Mouse (Mus musculus) spleen, adult 2 months (tissue): ENCODE results near the gene Snx3. TPM values are rescaled to one million over a fixed set of nuclear protein-coding genes. Genes with fewer than 3 reads are reported as not detected.

ENCODE experiments used
- DNase-seq, 2 experiments: peaks; one replicate each; pipeline versions ENCODE4 v3.0.0 to v3.0.0-alpha.2; 2012 to 2021; ENCODE audit warnings: low spot score in 2 of 2, low read depth in 1 of 2
- H3K27ac ChIP-seq: fragments of 200-500 bp; 2 replicates; pipeline ENCODE4 v1.5.1; 2012; ENCODE audit warnings: low read length, inconsistent platforms; ENCODE audit not compliant: insufficient read depth
- H3K27me3 ChIP-seq: fragments of 200-500 bp; 2 replicates; pipeline ENCODE4 v1.6.1; 2012; ENCODE audit warnings: mild to moderate bottlenecking, moderate library complexity, low read length, inconsistent platforms; ENCODE audit not compliant: control insufficient read depth, insufficient read depth
- H3K36me3 ChIP-seq: fragments of 200-500 bp; 2 replicates; pipeline ENCODE4 v1.6.1; 2012; ENCODE audit warnings: mild to moderate bottlenecking, low read length, inconsistent platforms; ENCODE audit not compliant: control insufficient read depth, insufficient read depth
- H3K4me1 ChIP-seq: fragments of 200-500 bp; 2 replicates; pipeline ENCODE4 v1.6.1; 2011; ENCODE audit warnings: inconsistent platforms; ENCODE audit not compliant: control insufficient read depth, insufficient read depth, insufficient read length
- H3K4me3 ChIP-seq: fragments of 200-500 bp; 2 replicates; pipeline ENCODE4 v1.5.1; 2011; ENCODE audit warnings: mild to moderate bottlenecking, inconsistent platforms; ENCODE audit not compliant: insufficient read depth, insufficient read length; ENCODE audit errors: extremely low read depth
- CTCF ChIP-seq: fragments of 200-500 bp; IDR thresholded peaks from 2 replicates; pipeline ENCODE4 v1.5.1; 2011; ENCODE audit warnings: mild to moderate bottlenecking, inconsistent platforms; ENCODE audit not compliant: insufficient read depth, insufficient read length, insufficient replicate concordance; ENCODE audit errors: extremely low read depth
- POLR2A ChIP-seq: fragments of 200-500 bp; IDR thresholded peaks from 2 replicates; pipeline ENCODE4 v1.6.1; 2011; ENCODE audit warnings: low read depth, low read length, inconsistent platforms
- WGBS: fragments of 180-500 bp; shearing (Covaris S2); methylation state at CpG from one replicate; pipeline ENCODE4 v1.1.7; 2018; 5-methylcytosine and 5-hydroxymethylcytosine counted together
- polyA plus RNA-seq: library from polyadenylated mRNA; depleted of rRNA; stranded (reverse); fragments of >200 nt; gene quantifications from 2 replicates; pipeline ENCODE4 v1.2.3, GENCODE M21; 2012

The Snx3 gene
- polyA plus RNA-seq, 1 experiment = 152 TPM

DNA sequence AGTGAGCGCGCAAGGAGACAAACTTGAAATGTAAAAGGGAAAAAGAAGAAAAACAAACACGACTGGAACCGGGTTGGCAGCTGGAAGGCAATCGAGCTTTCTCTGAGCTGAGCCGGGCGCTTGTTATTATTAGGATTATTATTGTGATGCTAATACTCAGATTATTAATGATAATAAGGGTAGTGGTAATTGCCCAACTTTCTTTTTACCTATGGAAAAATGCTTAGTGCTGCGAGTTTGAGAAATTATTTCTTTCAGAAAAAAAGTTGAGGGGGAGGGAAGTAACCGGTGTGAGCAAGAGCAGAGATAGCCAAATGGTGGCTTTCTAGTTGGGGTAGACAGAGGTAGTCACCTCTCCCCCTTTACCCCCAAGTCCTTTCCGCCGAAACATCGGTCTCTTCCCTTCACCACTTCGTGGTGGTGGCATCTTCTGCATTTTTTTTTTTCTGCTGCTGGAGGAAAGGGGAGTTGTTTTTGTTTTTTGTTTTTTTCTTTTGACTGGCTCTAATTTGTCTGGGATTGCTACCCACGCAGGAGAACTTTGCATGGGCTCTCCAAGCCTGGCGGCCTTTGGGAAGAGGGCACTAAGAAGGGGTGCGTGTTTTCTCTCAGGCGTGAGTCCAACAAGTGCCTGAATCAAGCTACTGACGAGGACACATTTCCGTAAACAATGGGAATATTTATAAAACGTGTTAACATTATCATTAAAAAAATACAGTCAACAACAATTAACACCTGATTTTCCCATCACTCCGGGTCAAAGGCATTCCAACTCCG, 77.1 kb downstream of the Snx3 start:
- Histone ChIP-seq H3K27ac (no peak overlapping the region), H3K36me3 (no peaks in the 10 kb centered on the region), H3K4me3 (no peak overlapping the region), H3K4me1 (peaks cover 4% of the 10 kb centered on the region), H3K27me3 (peaks cover 36% of the 10 kb centered on the region)
- DNase-seq = no peak
- 7% methylated on average over 22 of the region's 22 CpGs for WGBS
- TF ChIP-seq CTCF = no peak
- no peak for TF ChIP-seq POLR2A

DNA sequence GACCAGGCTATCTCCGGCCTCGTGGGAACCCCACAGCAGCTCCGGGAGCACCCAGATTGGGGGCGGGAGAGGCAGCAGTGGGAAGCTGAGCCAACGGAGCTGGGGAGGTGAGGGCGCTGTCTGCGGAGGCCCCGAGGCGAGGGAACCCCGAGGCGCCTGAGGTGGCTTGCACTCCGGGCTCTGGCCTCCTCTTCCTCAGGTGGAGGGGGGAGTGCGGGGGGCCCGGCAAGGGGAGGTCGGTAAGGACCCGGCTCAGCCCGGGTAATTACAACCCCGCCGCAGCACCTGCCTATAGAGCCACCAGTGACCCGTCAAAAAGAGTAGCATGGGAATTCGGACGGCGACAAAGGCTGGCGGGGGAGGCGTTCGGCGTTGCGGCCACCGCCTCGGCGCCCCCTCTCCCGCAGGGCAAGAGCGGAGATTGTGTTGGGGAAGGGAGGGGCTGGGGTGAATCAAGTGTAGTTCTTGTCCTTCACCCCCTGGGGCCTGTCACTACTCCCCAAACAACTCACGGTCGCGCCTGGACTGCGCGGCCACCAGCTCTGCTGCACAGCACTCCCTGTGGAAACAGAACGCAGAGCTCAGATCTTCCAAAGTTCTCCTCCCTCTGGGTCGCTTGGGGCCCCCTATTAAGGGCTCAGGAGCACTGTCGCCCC, 77.8 kb downstream of the Snx3 start:
- Histone ChIP-seq H3K4me1 (peaks cover 4% of the 10 kb centered on the region), H3K27me3 (peaks cover 40% of the 10 kb centered on the region), H3K4me3 (no peak overlapping the region), H3K27ac (no peak overlapping the region), H3K36me3 (no peaks in the 10 kb centered on the region)
- no peak for TF ChIP-seq POLR2A
- no peak for TF ChIP-seq CTCF
- no peak for DNase-seq
- WGBS = 3% methylated on average over 41 of the region's 41 CpGs

DNA sequence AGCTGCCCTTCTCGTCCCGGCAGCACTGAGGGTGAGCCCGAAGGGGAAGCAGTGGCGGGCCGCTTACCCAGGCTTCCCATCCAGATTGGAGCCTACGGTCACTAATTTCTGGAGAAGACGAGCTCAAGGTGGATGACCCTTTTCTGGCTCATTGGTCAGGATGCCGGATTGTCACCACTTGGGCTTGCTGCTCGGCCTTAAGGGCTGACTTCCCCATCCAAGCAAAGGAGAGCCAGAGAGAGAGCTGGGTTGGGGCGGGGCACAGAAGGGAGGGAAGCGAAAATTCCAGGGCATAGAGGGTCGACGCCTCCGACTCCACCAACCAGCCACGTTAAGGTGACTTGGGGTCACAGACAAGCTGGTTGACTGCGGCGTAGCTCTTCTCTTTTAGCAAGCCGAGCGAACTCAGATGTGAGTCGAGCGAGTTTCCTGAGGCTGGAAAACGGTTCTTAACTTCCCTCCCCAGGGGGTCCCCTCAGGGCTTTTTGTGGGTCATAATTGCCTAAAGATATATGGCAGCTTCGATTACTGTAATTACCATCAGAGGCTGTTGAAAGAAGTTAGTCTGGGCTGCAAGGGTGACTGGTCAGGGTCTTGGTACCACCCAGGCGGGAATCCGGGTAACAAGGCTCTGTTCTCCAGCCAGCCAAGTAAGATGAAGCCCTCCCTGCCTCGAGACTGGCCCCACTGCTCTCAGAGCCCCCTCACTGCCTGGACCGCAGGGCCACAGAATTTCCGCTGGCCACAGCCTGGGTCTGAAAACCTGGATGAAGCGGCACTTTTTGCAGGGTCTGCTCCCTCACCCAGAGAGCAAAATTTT, 78.5 kb downstream of the Snx3 start:
- Histone ChIP-seq H3K4me1 (peaks cover 4% of the 10 kb centered on the region), H3K36me3 (no peaks in the 10 kb centered on the region), H3K27ac (no peak overlapping the region), H3K4me3 (no peak overlapping the region), H3K27me3 (peaks cover 44% of the 10 kb centered on the region)
- 8% methylated on average over 29 of the region's 29 CpGs for WGBS
- DNase-seq = no peak
- TF ChIP-seq POLR2A = no peak
- no peak for TF ChIP-seq CTCF

DNA sequence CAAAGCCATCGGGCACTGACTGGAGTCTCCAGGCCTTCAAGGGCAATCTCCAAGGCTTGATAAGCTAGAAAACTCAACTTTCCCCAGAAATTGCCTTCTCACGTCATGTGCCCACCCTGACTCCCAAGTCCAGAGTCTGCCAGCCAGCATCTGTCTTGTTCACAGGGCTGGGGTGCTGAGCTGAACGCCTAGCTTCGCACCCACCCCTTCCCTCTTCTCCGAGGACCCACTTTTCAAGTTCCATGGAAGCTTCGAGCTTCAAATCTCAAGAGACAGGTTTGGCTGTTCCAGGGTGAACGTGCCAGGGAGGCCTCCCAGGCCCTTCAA, 79.1 kb downstream of the Snx3 start:
- no peak for TF ChIP-seq CTCF
- TF ChIP-seq POLR2A = no peak
- 12% methylated on average over 7 of the region's 7 CpGs for WGBS
- H3K27me3 ChIP-seq = peaks cover 47% of the 10 kb centered on the region

DNA sequence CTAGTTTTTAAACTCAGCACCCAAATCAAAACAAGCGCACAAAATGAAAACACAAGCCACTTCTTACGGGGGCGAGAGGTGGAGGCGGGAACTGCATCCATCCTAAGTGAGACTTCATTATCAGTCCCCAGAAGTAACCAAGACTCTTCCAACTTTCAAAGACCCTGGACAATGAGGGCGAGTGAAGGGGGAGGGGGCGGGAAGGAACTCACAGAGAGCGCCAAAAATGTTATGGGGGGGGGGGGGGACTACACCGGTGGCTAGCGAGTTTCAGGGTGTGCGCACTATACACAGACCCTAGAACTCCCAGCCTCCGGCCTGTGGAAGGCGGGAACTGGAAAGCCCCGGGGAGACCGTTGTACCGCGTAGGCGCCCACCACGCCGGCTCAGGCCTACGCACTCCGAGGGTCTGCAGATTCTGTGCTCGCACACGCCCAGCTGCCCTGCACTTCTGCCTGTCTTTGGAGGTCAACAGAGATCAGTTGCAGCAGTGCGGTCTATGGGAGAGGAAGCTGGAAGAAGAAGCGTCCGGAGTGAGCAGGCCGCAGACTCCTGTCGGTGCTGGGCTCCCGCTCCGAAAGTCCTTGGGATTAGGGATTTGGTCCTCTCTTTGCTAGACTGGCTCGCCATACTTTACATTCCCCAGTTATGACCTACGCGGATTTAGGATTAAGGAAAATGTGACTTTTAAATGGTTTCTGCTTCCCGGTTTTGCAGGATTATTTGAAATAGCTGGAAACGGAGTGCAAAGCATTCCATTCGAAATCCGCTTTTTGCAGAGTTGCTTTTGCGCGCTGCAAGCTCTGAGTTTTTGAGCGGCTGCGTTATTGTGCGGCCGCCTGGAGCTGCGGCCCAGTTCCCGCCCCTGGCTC, 80.1 kb downstream of the Snx3 start:
- WGBS = 9% methylated on average over 45 of the region's 45 CpGs
- no peak for DNase-seq
- no peak overlapping the region for H3K27ac ChIP-seq
- no peak overlapping the region for H3K4me3 ChIP-seq
- H3K4me1 ChIP-seq = peaks cover 4% of the 10 kb centered on the region
- H3K36me3 ChIP-seq = no peaks in the 10 kb centered on the region
- TF ChIP-seq CTCF = no peak
- no peak for TF ChIP-seq POLR2A
- peaks cover 53% of the 10 kb centered on the region for H3K27me3 ChIP-seq

More for the DNA sequence above, 79.1 kb downstream of the Snx3 start:
- H3K4me1 ChIP-seq = peaks cover 4% of the 10 kb centered on the region
- H3K27ac ChIP-seq = no peak overlapping the region
- no peaks in the 10 kb centered on the region for H3K36me3 ChIP-seq
- no peak for DNase-seq
- no peak overlapping the region for H3K4me3 ChIP-seq

DNA sequence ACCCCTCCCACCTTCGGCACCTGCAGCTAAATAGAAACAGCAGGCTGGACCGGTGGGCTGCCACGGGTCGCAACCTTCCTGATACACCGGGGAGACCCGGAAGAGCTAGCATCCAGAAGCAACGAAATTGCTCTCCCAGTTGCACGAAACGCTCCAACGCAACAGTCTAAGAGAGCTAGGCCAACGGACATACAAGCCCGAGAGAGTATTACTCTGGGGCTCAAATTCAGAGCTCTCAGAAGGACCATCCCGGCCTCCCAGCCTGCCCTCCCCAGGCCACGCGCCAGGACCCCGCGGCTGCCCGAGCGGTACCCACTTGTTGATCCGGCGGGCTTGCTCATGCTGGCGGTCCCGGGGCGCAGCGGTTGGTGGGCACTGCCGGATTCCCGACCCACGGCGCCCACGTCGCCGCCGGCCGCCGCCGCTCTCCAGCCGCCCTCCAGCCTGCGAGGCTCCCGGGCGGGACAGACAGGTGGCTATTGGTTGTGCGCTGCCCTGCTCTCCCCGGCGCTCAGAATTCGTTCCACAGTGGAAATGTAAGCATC, 80.8 kb downstream of the Snx3 start:
- Histone ChIP-seq H3K4me3 (no peak overlapping the region), H3K4me1 (peaks cover 4% of the 10 kb centered on the region), H3K27me3 (peaks cover 52% of the 10 kb centered on the region), H3K27ac (no peak overlapping the region), H3K36me3 (no peaks in the 10 kb centered on the region)
- WGBS = 5% methylated on average over 44 of the region's 44 CpGs
- DNase-seq = no peak
- TF ChIP-seq POLR2A (no peak), CTCF (no peak)
